In the genomic region with DNA sequence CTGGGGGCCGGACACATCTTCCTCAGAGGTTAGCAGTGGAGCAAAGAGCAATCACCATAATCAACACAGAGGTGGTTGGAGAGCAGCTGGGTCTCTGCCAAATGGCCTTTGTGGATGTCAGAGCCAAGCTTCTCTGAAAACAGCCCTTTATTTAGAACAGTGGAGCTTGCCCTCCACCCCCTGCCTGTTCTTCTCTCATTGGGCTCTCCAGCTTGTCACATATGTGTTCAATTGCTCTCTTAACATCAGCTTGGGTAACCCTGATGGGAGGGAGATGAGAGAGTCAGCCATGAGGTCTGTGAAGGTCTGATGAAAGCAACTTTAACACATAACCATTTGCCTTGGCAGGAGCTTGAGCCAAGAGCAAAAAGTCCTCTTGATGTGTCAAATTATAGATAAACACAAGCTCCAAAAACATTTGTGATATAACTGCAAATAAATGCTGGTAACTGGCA, we compare ENCODE assay signal across 8 mouse cellular contexts.
DNase-seq lines count a peak whose midpoint lies in the region; ATAC-seq lines count a peak whose summit lies in the region.

No protein-coding gene starts in this region.

- intact Hi-C loops in gastrocnemius, postnatal 14 days (cut with DNase I; ENCODE audit: low total_unique reads): no loop called here

- no peak for ATAC-seq in erythroid progenitor cell, adult 5-6 weeks (replicated peaks; ENCODE audit: low FRiP score, poor library complexity, severe bottlenecking)

- peak; percentile 26 for DNase-seq in adrenal gland, postnatal 10 days
- DNase-seq in adrenal gland, adult 18-20 months (ENCODE audit: low spot score in 2 of 2): no peak
- DNase-seq in kidney, postnatal 10 days: peak; percentile 61
- no peak for DNase-seq in kidney, adult 18-20 months
- peak; percentile 16 for DNase-seq in gastrocnemius, postnatal 14 days
- peak; percentile 70 for DNase-seq in lung, postnatal 10 days
- no peak for DNase-seq in right cerebral cortex, adult 2 months (ENCODE audit: low spot score in 2 of 2)

Comparison
In these comparisons a context has a peak if more than half of its experiments do, and no peak if none do; other contexts are left out.
1. DNase-seq: peak in adrenal gland, postnatal 10 days (single experiment), kidney, postnatal 10 days (single experiment), gastrocnemius, postnatal 14 days (single experiment) and lung, postnatal 10 days (single experiment); none in adrenal gland, adult 18-20 months (0 of 2), kidney, adult 18-20 months (single experiment) and right cerebral cortex, adult 2 months (0 of 2).